Mouse (Mus musculus) ES-Bruce4 (cell line): ENCODE results near the gene Fancl.

Source experiments
- CTCF ChIP-seq: IDR thresholded peaks from one replicate; pipeline ENCODE4 v1.8.1; 2011; ENCODE audit warnings: low read depth, low read length
- POLR2A ChIP-seq: IDR thresholded peaks from one replicate; pipeline ENCODE4 v1.8.1; 2011; ENCODE audit warnings: low read length; ENCODE audit not compliant: insufficient read depth

DNA sequence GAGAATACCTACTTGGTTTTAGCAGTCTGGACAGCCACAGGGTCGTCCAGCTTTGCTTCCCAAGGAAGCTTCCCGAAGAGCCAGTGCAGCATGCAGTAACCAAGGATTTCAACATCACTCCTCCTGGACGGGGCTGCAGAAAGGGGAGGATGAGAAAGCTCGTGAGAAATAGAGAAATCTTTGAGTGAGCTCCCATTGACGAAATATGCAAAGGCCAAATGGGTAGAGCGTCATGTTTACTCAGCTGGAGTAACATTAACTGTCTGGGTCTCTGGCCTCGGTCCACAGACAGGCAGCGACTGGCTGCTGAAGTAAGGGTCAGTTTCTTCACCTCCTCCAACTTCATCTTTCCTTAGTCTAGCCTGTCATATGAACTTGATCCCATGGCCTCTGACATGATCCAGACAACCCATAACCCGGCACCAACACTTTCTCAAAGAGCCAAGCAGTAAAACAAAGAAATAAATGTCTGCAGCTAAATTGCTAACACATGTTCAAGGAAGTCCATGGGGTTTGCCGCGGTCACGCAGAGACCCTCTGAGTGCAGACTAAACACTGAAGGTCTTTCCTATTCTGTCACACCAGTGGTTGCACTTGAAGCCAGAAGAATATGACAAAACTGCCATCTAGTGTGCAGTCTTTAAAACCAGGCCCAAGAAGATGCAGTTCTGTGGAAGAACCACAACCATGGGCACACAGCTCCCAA is 104.0 kb downstream of the Fancl start:
- TF ChIP-seq CTCF, result no peak
- TF ChIP-seq POLR2A, result no peak
